Mouse (Mus musculus): ENCODE data around the gene Prss44. TPM values are rescaled to one million over a fixed set of nuclear protein-coding genes. Genes with fewer than 3 reads are reported as not detected.
A peak's percentile ranks its signal among the peaks of the same experiment; 100 is the strongest.

Gene Prss44
- polyA plus RNA-seq, 1 experiment from 2014 or later: not detected

DNA sequence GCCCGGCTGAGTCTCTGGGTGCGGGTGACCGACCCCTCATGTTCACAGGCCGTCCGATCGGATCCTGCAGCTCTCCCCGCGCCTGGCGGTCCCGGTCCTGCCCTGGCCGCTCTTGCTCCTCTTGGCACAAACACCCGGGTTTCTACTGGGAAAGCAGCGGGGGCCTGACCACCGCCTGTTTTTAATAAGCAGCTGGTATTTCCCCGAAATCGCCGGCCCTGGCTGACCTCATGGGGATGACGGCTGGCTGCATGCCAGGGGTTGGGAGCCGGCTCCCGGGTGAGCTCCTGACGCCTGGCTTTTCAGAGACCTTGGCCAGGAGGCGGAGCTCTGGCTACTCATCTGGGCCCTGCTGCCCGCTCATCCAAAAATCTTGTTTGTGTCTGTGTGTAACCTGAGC, 32.1 kb upstream of the Prss44 start:
- DNase-seq (ENCODE audit: low spot score) (peak; percentile 92), ATAC-seq (ENCODE audit: low read depth) (peak; percentile 75)
- H3K4me3 ChIP-seq (ENCODE audit: low read depth, low read length): peak overlapping the region; percentile 48
- peak overlapping the region; percentile 79 for H3K4me2 ChIP-seq (ENCODE audit: low read depth, low read length)
- peaks cover 20% of the 10 kb centered on the region for H3K4me1 ChIP-seq (ENCODE audit: control insufficient read depth, insufficient read depth, low read length)
- H3K27ac ChIP-seq (replicated peaks; ENCODE audit: low read depth, low read length): peak overlapping the region; percentile 78
- H3K9ac ChIP-seq (ENCODE audit: low read depth, low read length): peak overlapping the region; percentile 76
- H3K27me3 ChIP-seq (replicated peaks; ENCODE audit: control insufficient read depth, insufficient read depth, low read length): no peaks in the 10 kb centered on the region
- H3K36me3 ChIP-seq (ENCODE audit: control insufficient read depth, insufficient read depth, low read length): no peaks in the 10 kb centered on the region
- WGBS: 3% methylated on average over 13 of the region's 23 CpGs
- H3K9me3 ChIP-seq (ENCODE audit: control insufficient read depth, low read length): no peaks in the 10 kb centered on the region

DNA sequence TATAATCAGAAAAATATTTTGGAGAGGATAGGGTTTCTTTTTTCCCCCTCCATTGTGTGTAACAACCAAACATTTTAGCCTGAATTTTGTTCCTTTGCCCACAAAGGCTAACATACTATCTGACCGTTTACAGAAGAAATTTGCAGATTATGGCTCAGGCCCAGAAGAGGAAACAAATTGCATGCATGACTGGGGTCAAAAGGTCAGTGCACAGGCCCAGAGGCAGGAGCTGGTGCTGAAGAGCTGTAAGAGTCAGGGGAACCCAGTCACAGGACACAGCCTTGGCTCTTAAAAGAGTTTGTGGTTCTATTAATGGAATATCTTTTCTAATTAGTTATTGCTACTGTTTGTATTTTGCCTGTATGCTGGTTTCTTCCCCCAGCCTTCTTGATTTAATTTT, 30.2 kb upstream of the Prss44 start:
- WGBS: 13% methylated on average over 1 of the region's 1 CpGs
- H3K27me3 ChIP-seq (replicated peaks; ENCODE audit: control insufficient read depth, insufficient read depth, low read length): no peaks in the 10 kb centered on the region
- H3K4me2 ChIP-seq (ENCODE audit: low read depth, low read length): no peak overlapping the region
- no peak for DNase-seq (ENCODE audit: low spot score)
- ATAC-seq (ENCODE audit: low read depth): no peak
- H3K4me1 ChIP-seq (ENCODE audit: control insufficient read depth, insufficient read depth, low read length): peaks cover 13% of the 10 kb centered on the region
- no peaks in the 10 kb centered on the region for H3K9me3 ChIP-seq (ENCODE audit: control insufficient read depth, low read length)
- H3K4me3 ChIP-seq (ENCODE audit: low read depth, low read length): no peak overlapping the region
- H3K27ac ChIP-seq (replicated peaks; ENCODE audit: low read depth, low read length): no peak overlapping the region
- H3K36me3 ChIP-seq (ENCODE audit: control insufficient read depth, insufficient read depth, low read length): no peaks in the 10 kb centered on the region
- H3K9ac ChIP-seq (ENCODE audit: low read depth, low read length): no peak overlapping the region

DNA sequence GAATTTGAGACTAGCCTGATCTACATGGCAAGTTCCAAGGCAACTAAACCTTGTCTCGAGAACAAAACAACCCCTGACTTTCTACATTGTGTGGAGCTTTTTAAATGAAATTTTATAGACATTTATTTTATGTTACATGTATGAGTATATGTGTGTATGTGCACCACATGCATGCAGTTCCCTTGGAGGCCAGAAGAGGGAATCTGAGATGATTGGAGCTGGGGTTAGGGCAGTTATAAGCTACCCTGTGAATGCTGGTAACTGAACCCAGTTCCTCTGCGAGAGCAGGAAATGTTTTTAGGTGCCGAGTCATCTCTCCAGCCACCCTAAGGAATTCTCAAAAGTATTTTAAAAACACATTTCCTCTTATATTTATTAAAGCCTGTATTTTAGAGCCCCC, 25.6 kb upstream of the Prss44 start:
- Histone ChIP-seq H3K4me2 (ENCODE audit: low read depth, low read length) (no peak overlapping the region), H3K9me3 (ENCODE audit: control insufficient read depth, low read length) (no peaks in the 10 kb centered on the region), H3K4me3 (ENCODE audit: low read depth, low read length) (no peak overlapping the region), H3K9ac (ENCODE audit: low read depth, low read length) (no peak overlapping the region), H3K36me3 (ENCODE audit: control insufficient read depth, insufficient read depth, low read length) (no peaks in the 10 kb centered on the region), H3K4me1 (ENCODE audit: control insufficient read depth, insufficient read depth, low read length) (no peaks in the 10 kb centered on the region), H3K27ac (replicated peaks; ENCODE audit: low read depth, low read length) (no peak overlapping the region), H3K27me3 (replicated peaks; ENCODE audit: control insufficient read depth, insufficient read depth, low read length) (no peaks in the 10 kb centered on the region)
- no peak for DNase-seq (ENCODE audit: low spot score)
- ATAC-seq (ENCODE audit: low read depth): no peak
- 83% methylated on average over 3 of the region's 3 CpGs for WGBS

DNA sequence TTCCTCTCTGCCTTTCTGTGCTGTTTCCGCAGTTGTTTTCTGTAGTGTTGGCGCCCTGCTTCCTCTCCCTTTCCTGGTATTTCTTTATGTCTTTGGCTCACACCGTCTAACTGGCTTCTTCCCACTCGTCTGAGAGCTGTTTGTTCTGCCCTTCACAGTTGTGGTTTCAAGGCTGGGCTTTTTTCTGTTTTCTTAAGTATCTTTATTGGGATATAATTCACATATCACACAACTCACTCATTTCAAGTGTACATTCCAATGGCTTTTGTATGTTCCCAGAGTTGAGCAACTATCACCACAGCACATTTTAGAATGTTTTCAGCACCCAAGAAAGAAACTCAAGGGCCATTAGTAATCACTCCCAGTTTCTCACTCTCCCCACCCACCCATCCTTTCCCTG, 23.3 kb upstream of the Prss44 start:
- H3K4me3 ChIP-seq (ENCODE audit: low read depth, low read length): no peak overlapping the region
- H3K27ac ChIP-seq (replicated peaks; ENCODE audit: low read depth, low read length): no peak overlapping the region
- no peaks in the 10 kb centered on the region for H3K27me3 ChIP-seq (replicated peaks; ENCODE audit: control insufficient read depth, insufficient read depth, low read length)
- H3K36me3 ChIP-seq (ENCODE audit: control insufficient read depth, insufficient read depth, low read length): no peaks in the 10 kb centered on the region
- H3K4me1 ChIP-seq (ENCODE audit: control insufficient read depth, insufficient read depth, low read length): no peaks in the 10 kb centered on the region
- WGBS: 69% methylated on average over 4 of the region's 4 CpGs
- H3K9me3 ChIP-seq (ENCODE audit: control insufficient read depth, low read length): no peaks in the 10 kb centered on the region
- no peak overlapping the region for H3K4me2 ChIP-seq (ENCODE audit: low read depth, low read length)
- no peak overlapping the region for H3K9ac ChIP-seq (ENCODE audit: low read depth, low read length)
- no peak for DNase-seq (ENCODE audit: low spot score)
- ATAC-seq (ENCODE audit: low read depth): no peak

DNA sequence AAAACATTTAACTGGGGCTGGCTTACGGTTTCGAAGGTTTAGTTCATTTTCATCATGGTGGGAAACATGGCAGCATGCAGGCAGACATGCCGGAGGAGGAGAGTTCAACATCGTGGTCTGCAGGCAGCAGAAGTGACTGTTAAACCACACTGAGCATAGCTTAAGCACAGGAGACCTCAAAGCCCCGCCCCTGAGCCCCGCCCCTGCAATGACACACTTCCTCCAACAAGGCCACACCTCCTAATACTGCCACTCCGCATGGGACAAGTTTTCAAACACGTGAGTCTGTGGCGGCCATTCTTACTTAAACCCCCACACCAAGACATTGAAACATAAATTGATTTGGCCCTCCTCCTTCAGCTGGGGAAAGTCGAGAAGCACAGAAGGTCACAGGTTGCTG, 16.8 kb upstream of the Prss44 start:
- no peak overlapping the region for H3K4me3 ChIP-seq (ENCODE audit: low read depth, low read length)
- H3K4me1 ChIP-seq (ENCODE audit: control insufficient read depth, insufficient read depth, low read length): no peaks in the 10 kb centered on the region
- H3K4me2 ChIP-seq (ENCODE audit: low read depth, low read length): no peak overlapping the region
- ATAC-seq (ENCODE audit: low read depth) (no peak), DNase-seq (ENCODE audit: low spot score) (no peak)
- no peaks in the 10 kb centered on the region for H3K9me3 ChIP-seq (ENCODE audit: control insufficient read depth, low read length)
- H3K27me3 ChIP-seq (replicated peaks; ENCODE audit: control insufficient read depth, insufficient read depth, low read length): no peaks in the 10 kb centered on the region
- WGBS: 84% methylated on average over 10 of the region's 10 CpGs
- no peak overlapping the region for H3K9ac ChIP-seq (ENCODE audit: low read depth, low read length)
- H3K27ac ChIP-seq (replicated peaks; ENCODE audit: low read depth, low read length): no peak overlapping the region
- no peaks in the 10 kb centered on the region for H3K36me3 ChIP-seq (ENCODE audit: control insufficient read depth, insufficient read depth, low read length)

DNA sequence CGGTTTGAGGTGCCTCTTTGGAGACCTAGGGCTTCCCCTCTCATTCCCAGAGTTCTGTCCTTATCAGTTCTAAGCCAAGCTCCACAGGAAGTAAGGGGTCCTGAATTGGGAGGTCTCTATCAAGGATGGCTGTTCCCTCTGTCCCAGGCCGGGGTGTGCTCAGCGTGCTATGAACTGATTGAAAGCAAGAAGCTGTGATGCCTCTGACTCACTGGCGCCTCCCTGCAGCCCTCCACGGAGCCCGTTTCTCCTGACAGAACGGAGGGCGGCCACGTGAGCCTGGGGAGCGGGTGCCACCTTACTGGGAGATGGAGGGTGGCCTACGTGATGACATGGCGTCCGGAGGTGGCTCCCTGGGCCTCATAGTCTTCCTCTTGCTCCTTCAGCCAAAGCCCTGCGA, 15.9 kb upstream of the Prss44 start, which contains the start of gene Prss42:
Gene Prss42 (plus strand): TSS at position 301 of the 400 bp plus-strand sequence.
- Histone ChIP-seq H3K27me3 (replicated peaks; ENCODE audit: control insufficient read depth, insufficient read depth, low read length) (no peaks in the 10 kb centered on the region), H3K4me3 (ENCODE audit: low read depth, low read length) (no peak within 1 kb of the TSS), H3K4me2 (ENCODE audit: low read depth, low read length) (no peak within 1 kb of the TSS), H3K9me3 (ENCODE audit: control insufficient read depth, low read length) (no peaks in the 10 kb centered on the region), H3K4me1 (ENCODE audit: control insufficient read depth, insufficient read depth, low read length) (no peaks in the 10 kb centered on the region), H3K27ac (replicated peaks; ENCODE audit: low read depth, low read length) (no peak within 1 kb of the TSS), H3K36me3 (ENCODE audit: control insufficient read depth, insufficient read depth, low read length) (no peaks in the 10 kb centered on the region), H3K9ac (ENCODE audit: low read depth, low read length) (no peak within 1 kb of the TSS)
- ATAC-seq (ENCODE audit: low read depth): no peak
- no peak for DNase-seq (ENCODE audit: low spot score)
- WGBS: 91% methylated on average over 14 of the region's 14 CpGs

DNA sequence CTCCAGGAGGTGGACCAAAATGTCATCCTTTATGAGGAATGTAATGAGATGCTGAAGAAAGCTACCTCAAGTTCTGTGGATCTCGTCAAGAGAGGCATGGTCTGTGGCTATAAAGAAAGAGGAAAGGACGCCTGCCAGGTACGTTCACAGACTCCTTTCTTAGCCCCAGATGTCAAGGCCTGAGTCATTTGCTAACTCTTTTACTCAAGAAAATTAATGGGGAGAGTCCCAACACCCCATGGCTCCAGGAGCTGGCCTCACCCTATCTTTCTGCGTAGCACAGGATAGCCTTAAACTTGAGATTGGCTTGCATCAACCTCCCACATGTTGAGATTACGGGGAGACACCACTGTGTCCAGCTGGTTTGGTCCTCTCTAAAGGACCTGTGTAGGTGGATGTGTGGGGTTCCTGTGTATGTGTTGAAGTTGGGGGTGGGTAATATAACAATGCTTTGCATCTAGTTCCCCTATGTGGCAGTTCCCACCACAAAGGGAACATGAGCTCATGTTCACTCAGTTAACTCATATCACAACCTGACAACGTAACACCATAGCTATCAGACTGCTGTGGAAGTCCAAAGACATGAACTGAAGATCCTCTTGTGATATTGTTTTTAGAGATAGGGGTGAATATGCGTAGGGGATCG, 12.8 kb upstream of the Prss44 start:
- no peaks in the 10 kb centered on the region for H3K36me3 ChIP-seq (ENCODE audit: control insufficient read depth, insufficient read depth, low read length)
- no peak overlapping the region for H3K9ac ChIP-seq (ENCODE audit: low read depth, low read length)
- 90% methylated on average over 8 of the region's 8 CpGs for WGBS
- no peak overlapping the region for H3K27ac ChIP-seq (replicated peaks; ENCODE audit: low read depth, low read length)
- H3K9me3 ChIP-seq (ENCODE audit: control insufficient read depth, low read length): no peaks in the 10 kb centered on the region
- H3K4me3 ChIP-seq (ENCODE audit: low read depth, low read length): no peak overlapping the region
- no peak overlapping the region for H3K4me2 ChIP-seq (ENCODE audit: low read depth, low read length)
- no peaks in the 10 kb centered on the region for H3K4me1 ChIP-seq (ENCODE audit: control insufficient read depth, insufficient read depth, low read length)
- no peaks in the 10 kb centered on the region for H3K27me3 ChIP-seq (replicated peaks; ENCODE audit: control insufficient read depth, insufficient read depth, low read length)
- DNase-seq (ENCODE audit: low spot score) (no peak), ATAC-seq (ENCODE audit: low read depth) (no peak)

DNA sequence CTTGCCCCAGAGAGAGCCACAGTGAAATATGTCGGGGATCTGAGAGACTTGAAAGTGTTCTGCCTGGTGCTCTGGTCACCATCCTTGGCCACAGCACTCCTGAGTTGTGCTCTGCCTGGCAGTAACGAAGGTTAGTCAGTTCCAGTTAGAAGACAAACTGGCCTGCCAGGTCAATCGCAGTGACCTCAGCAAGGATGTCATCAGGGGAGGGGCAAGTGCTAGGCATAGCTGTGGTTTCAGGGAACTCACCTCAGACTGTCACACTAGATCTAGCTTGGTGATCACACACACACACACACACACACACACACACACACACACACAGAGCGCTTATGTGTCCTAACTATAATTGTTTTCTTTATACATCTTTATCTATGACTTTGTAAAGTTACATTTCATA, 10.5 kb upstream of the Prss44 start:
- H3K27me3 ChIP-seq (replicated peaks; ENCODE audit: control insufficient read depth, insufficient read depth, low read length): no peaks in the 10 kb centered on the region
- H3K4me1 ChIP-seq (ENCODE audit: control insufficient read depth, insufficient read depth, low read length): no peaks in the 10 kb centered on the region
- H3K4me2 ChIP-seq (ENCODE audit: low read depth, low read length): no peak overlapping the region
- no peak overlapping the region for H3K9ac ChIP-seq (ENCODE audit: low read depth, low read length)
- 69% methylated on average over 4 of the region's 4 CpGs for WGBS
- H3K27ac ChIP-seq (replicated peaks; ENCODE audit: low read depth, low read length): no peak overlapping the region
- H3K9me3 ChIP-seq (ENCODE audit: control insufficient read depth, low read length): no peaks in the 10 kb centered on the region
- no peaks in the 10 kb centered on the region for H3K36me3 ChIP-seq (ENCODE audit: control insufficient read depth, insufficient read depth, low read length)
- H3K4me3 ChIP-seq (ENCODE audit: low read depth, low read length): no peak overlapping the region
- no peak for DNase-seq (ENCODE audit: low spot score)
- no peak for ATAC-seq (ENCODE audit: low read depth)

DNA sequence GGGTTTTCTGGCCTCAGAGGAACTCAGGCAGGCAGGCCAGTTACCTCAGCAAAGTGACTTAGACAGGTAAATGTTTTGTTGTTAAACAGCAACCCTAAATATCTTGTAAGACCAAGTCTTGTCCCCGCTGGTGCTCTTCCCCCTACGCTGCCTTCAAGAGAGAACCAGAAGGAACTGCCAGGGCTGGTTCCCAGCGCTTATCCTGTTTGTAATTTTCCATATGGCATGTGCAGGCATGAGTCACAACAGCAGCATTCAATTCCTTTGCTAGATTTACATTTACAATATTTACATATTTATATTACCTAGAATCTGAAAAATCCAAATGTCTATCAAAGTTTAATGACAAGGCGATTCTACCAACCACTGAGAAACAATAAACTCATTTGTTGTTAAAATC, 3.7 kb upstream of the Prss44 start:
- Histone ChIP-seq H3K4me1 (ENCODE audit: control insufficient read depth, insufficient read depth, low read length) (no peaks in the 10 kb centered on the region), H3K4me3 (ENCODE audit: low read depth, low read length) (no peak overlapping the region), H3K4me2 (ENCODE audit: low read depth, low read length) (no peak overlapping the region), H3K9me3 (ENCODE audit: control insufficient read depth, low read length) (no peaks in the 10 kb centered on the region), H3K36me3 (ENCODE audit: control insufficient read depth, insufficient read depth, low read length) (no peaks in the 10 kb centered on the region), H3K9ac (ENCODE audit: low read depth, low read length) (no peak overlapping the region), H3K27ac (replicated peaks; ENCODE audit: low read depth, low read length) (no peak overlapping the region), H3K27me3 (replicated peaks; ENCODE audit: control insufficient read depth, insufficient read depth, low read length) (no peaks in the 10 kb centered on the region)
- DNase-seq (ENCODE audit: low spot score) (no peak), ATAC-seq (ENCODE audit: low read depth) (no peak)
- WGBS: 66% methylated on average over 4 of the region's 4 CpGs
